7 mouse cellular contexts compared by ENCODE assay signal in genomic region chr13:91165200-91165599, GRCm38 (mm10). TPM values are rescaled to one million over a fixed set of nuclear protein-coding genes. Genes with fewer than 3 reads are reported as not detected.
DNase-seq lines count a peak whose midpoint lies in the region; ATAC-seq and TF ChIP-seq lines count a peak whose summit lies in the region.

No protein-coding gene starts in this region.

- DNase-seq in midbrain, postnatal 0 days (ENCODE audit: low spot score): no peak
- no peak for DNase-seq in midbrain, embryonic 10.5 days (ENCODE audit: low spot score)
- DNase-seq in telencephalon, adult 2 months (ENCODE audit: low read depth, low spot score): peak; percentile 64
- no peak for DNase-seq in cerebellum, adult 18-20 months
- DNase-seq in MN1 (ENCODE audit: low spot score): no peak

- no peak overlapping the region for H3K27ac ChIP-seq in midbrain, postnatal 0 days (ENCODE audit: low read depth, low read length)
- no peak overlapping the region for H3K27ac ChIP-seq in midbrain, embryonic 10.5 days (replicated peaks)
- H3K27ac ChIP-seq in embryonic facial prominence, embryonic 13.5 days: peak overlapping the region; percentile 60
- H3K27ac ChIP-seq in intestine, embryonic 16.5 days (ENCODE audit: low read length): peak overlapping the region; percentile 64

- no peaks in the 10 kb centered on the region for H3K4me1 ChIP-seq in midbrain, postnatal 0 days (ENCODE audit: insufficient read depth, low read length)
- H3K4me1 ChIP-seq in midbrain, embryonic 10.5 days: peaks cover 9% of the 10 kb centered on the region
- H3K4me1 ChIP-seq in embryonic facial prominence, embryonic 13.5 days: peaks cover 35% of the 10 kb centered on the region
- H3K4me1 ChIP-seq in intestine, embryonic 16.5 days (ENCODE audit: control insufficient read depth, insufficient read depth, low read length): peaks cover 10% of the 10 kb centered on the region; the same call in 1 of the 2 replicates

- no peak overlapping the region for H3K4me2 ChIP-seq in midbrain, postnatal 0 days (ENCODE audit: low read depth, low read length, poor library complexity, severe bottlenecking)
- no peak overlapping the region for H3K4me2 ChIP-seq in embryonic facial prominence, embryonic 13.5 days
- no peak overlapping the region for H3K4me2 ChIP-seq in intestine, embryonic 16.5 days (ENCODE audit: low read depth, low read length)

- WGBS in midbrain, postnatal 0 days: 78% methylated on average over 6 of the region's 6 CpGs
- WGBS in midbrain, embryonic 10.5 days: 89% methylated on average over 6 of the region's 6 CpGs
- WGBS in embryonic facial prominence, embryonic 13.5 days: 61% methylated on average over 6 of the region's 6 CpGs
- WGBS in intestine, embryonic 16.5 days: 64% methylated on average over 6 of the region's 6 CpGs

- peak; percentile 34; the same call in 1 of the 2 replicates for ATAC-seq in midbrain, postnatal 0 days (ENCODE audit: low FRiP score)
- ATAC-seq in embryonic facial prominence, embryonic 13.5 days (ENCODE audit: insufficient number of reproducible peaks, insufficient read depth, low FRiP score, low TSS enrichment, low read depth): no peak; the same call in 1 of the 2 replicates
- peak; percentile 70 for ATAC-seq in intestine, embryonic 16.5 days

- H3K36me3 ChIP-seq in midbrain, postnatal 0 days (ENCODE audit: insufficient read depth, low read length): no peaks in the 10 kb centered on the region
- no peaks in the 10 kb centered on the region for H3K36me3 ChIP-seq in midbrain, embryonic 10.5 days
- H3K36me3 ChIP-seq in embryonic facial prominence, embryonic 13.5 days: no peaks in the 10 kb centered on the region
- no peaks in the 10 kb centered on the region for H3K36me3 ChIP-seq in intestine, embryonic 16.5 days (ENCODE audit: control insufficient read depth, insufficient read depth, low read length)

- no peak for TF ChIP-seq CTCF in midbrain, postnatal 0 days (IDR thresholded peaks at IDR 0.05)

- H3K9me3 ChIP-seq in midbrain, postnatal 0 days (ENCODE audit: low read length): no peaks in the 10 kb centered on the region
- no peaks in the 10 kb centered on the region for H3K9me3 ChIP-seq in midbrain, embryonic 10.5 days (replicated peaks)
- no peaks in the 10 kb centered on the region for H3K9me3 ChIP-seq in embryonic facial prominence, embryonic 13.5 days
- no peaks in the 10 kb centered on the region for H3K9me3 ChIP-seq in intestine, embryonic 16.5 days (ENCODE audit: control insufficient read depth, low read length)

- H3K27me3 ChIP-seq in midbrain, postnatal 0 days (ENCODE audit: insufficient read depth, low read length): no peaks in the 10 kb centered on the region
- H3K27me3 ChIP-seq in midbrain, embryonic 10.5 days (ENCODE audit: low read depth, poor library complexity, severe bottlenecking): no peaks in the 10 kb centered on the region
- H3K27me3 ChIP-seq in embryonic facial prominence, embryonic 13.5 days: no peaks in the 10 kb centered on the region
- H3K27me3 ChIP-seq in intestine, embryonic 16.5 days (replicated peaks; ENCODE audit: control insufficient read depth, insufficient read depth, low read length): no peaks in the 10 kb centered on the region

- H3K9ac ChIP-seq in midbrain, postnatal 0 days (replicated peaks; ENCODE audit: low read length, poor library complexity, severe bottlenecking): no peak overlapping the region
- 0 out of 2 replicates have a peak overlapping the region, but pooled peaks have one; percentile 44 for H3K9ac ChIP-seq in embryonic facial prominence, embryonic 13.5 days
- no peak overlapping the region for H3K9ac ChIP-seq in intestine, embryonic 16.5 days (ENCODE audit: low read depth, low read length)

- no peak overlapping the region for H3K4me3 ChIP-seq in midbrain, postnatal 0 days (ENCODE audit: low read depth, low read length)
- no peak overlapping the region for H3K4me3 ChIP-seq in midbrain, embryonic 10.5 days
- no peak overlapping the region for H3K4me3 ChIP-seq in embryonic facial prominence, embryonic 13.5 days
- no peak overlapping the region for H3K4me3 ChIP-seq in intestine, embryonic 16.5 days (ENCODE audit: low read length)

RNA-seq across cellular contexts. Expression of gene Atg10, which starts 58.6 kb away (rescaled TPM):
- total RNA-seq in midbrain, postnatal 0 days (2014; rRNA removed): 3.2 and 3.8 TPM in 2 replicates
- 12.3 and 13.2 TPM in 2 replicates for polyA plus RNA-seq in midbrain, postnatal 0 days (2015; fragmentation: Nextera tagmentation; extraction: Ambion mirVana)
- 10.1 and 12.4 TPM in 2 replicates for polyA plus RNA-seq in midbrain, embryonic 10.5 days (2016; fragmentation: Nextera tagmentation; extraction: Ambion mirVana)
- polyA plus RNA-seq in embryonic facial prominence, embryonic 13.5 days (2015; fragmentation: Nextera tagmentation; extraction: Ambion mirVana): 22.3 and 24.0 TPM in 2 replicates
- 16.8 and 17.4 TPM in 2 replicates for polyA plus RNA-seq in intestine, embryonic 16.5 days (2015; fragmentation: Nextera tagmentation; extraction: Ambion mirVana)

Comparison
In these comparisons a context has a peak if more than half of its experiments do, and no peak if none do; other contexts are left out.
1. H3K27ac ChIP-seq: peak in embryonic facial prominence, embryonic 13.5 days (single experiment) and intestine, embryonic 16.5 days (single experiment); none in midbrain, postnatal 0 days (single experiment) and midbrain, embryonic 10.5 days (single experiment).